Mouse (Mus musculus) midbrain, postnatal 0 days (tissue): ENCODE measurements around the gene Cpne2. TPM values are rescaled to one million over a fixed set of nuclear protein-coding genes. Genes with fewer than 3 reads are reported as not detected.
A peak's percentile ranks its signal among the peaks of the same experiment; 100 is the strongest.

ENCODE experiments used
- ATAC-seq: fragments of 200-750 bp; cut with Nextera tagmentation; 2 replicates; pipeline ENCODE4 v1.8.0; 2017; ENCODE audit warnings: moderate number of reproducible peaks, mild to moderate bottlenecking, moderate TSS enrichment, moderate library complexity; ENCODE audit not compliant: low FRiP score
- DNase-seq: peaks from one replicate; pipeline ENCODE4 v3.0.0-alpha.2; 2015; ENCODE audit warnings: low spot score
- H3K27ac ChIP-seq: fragments of 300-500 bp; sonication (generic); 2 replicates; pipeline ENCODE4 v1.5.1; 2014; ENCODE audit warnings: low read depth, mild to moderate bottlenecking, low read length, mixed read lengths
- H3K27me3 ChIP-seq: fragments of 300-500 bp; sonication (generic); 2 replicates; pipeline ENCODE4 v1.6.1; 2014; ENCODE audit warnings: low read length, control low read depth, mixed read lengths; ENCODE audit not compliant: insufficient read depth
- H3K36me3 ChIP-seq: fragments of 300-500 bp; sonication (generic); 2 replicates; pipeline ENCODE4 v1.6.1; 2014; ENCODE audit warnings: low read length, control low read depth, mixed read lengths; ENCODE audit not compliant: insufficient read depth
- H3K4me1 ChIP-seq: fragments of 300-500 bp; sonication (generic); 2 replicates; pipeline ENCODE4 v1.6.1; 2014; ENCODE audit warnings: mild to moderate bottlenecking, control low read depth, antibody characterized with exemption, low read length, mixed read lengths; ENCODE audit not compliant: insufficient read depth
- H3K4me2 ChIP-seq: fragments of 300-500 bp; sonication (generic); 2 replicates; pipeline ENCODE4 v1.6.1; 2014; ENCODE audit warnings: low read depth, mild to moderate bottlenecking, low read length, mixed read lengths; ENCODE audit not compliant: poor library complexity, severe bottlenecking
- H3K4me3 ChIP-seq: fragments of 300-500 bp; sonication (generic); 2 replicates; pipeline ENCODE4 v1.5.1; 2014; ENCODE audit warnings: low read depth, mild to moderate bottlenecking, low read length, moderate library complexity
- H3K9ac ChIP-seq: fragments of 300-500 bp; sonication (generic); replicated peaks from 2 replicates; pipeline ENCODE4 v1.6.1; 2014; ENCODE audit warnings: mild to moderate bottlenecking, low read length, moderate library complexity, mixed read lengths; ENCODE audit not compliant: poor library complexity, severe bottlenecking
- H3K9me3 ChIP-seq: fragments of 300-500 bp; sonication (generic); 2 replicates; pipeline ENCODE4 v1.6.1; 2016; ENCODE audit warnings: low read length, control low read depth
- CTCF ChIP-seq: IDR thresholded peaks from 2 replicates; pipeline ENCODE4 v1.5.1; 2016; ENCODE audit warnings: antibody characterized with exemption, mild to moderate bottlenecking
- WGBS: fragments of 180-500 bp; shearing (Covaris S2); extraction: QIAGEN DNeasy Blood & Tissue Kit; methylation state at CpG from one replicate; pipeline ENCODE4 v1.1.7; 2014; 5-methylcytosine and 5-hydroxymethylcytosine counted together
- polyA plus RNA-seq: library from polyadenylated mRNA; unstranded; fragments of >200 nt; fragmentation: Nextera tagmentation; extraction: Ambion mirVana; gene quantifications from 2 replicates; pipeline ENCODE4 v1.2.1, GENCODE M21; 2015
- total RNA-seq: library from RNA; depleted of rRNA; stranded (reverse); fragments of >200 nt; gene quantifications from 2 replicates; pipeline ENCODE4 v1.2.3, GENCODE M21; 2014

Gene Cpne2
- total and polyA plus RNA-seq, 2 experiments from 2014 or later = 43.3 to 46.3 TPM

DNA sequence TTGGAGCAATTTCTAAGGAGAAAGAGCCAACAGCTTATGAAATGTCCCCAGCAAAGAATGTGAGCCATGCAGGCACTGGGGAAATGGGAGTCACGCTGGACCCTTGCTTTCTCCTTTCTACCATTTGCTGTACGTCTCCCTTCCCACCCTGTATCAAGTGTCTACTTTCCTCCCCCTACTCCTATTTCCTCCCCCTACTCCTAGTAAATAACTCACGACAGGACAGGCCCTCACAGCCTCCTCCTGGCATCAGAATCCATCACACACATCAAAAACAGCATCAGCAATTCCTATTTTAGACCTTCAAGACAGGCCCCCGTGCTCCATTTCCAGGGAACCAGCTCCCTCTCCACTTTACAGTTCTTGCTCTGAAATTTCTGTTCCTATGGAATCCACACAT, 58.9 kb downstream of the Cpne2 start:
- Histone ChIP-seq H3K9ac (no peak overlapping the region), H3K4me3 (no peak overlapping the region), H3K9me3 (no peaks in the 10 kb centered on the region), H3K36me3 (peaks cover 21% of the 10 kb centered on the region), H3K27me3 (no peaks in the 10 kb centered on the region), H3K27ac (no peak overlapping the region), H3K4me1 (no peaks in the 10 kb centered on the region), H3K4me2 (no peak overlapping the region)
- ATAC-seq = no peak
- DNase-seq = no peak
- WGBS = 83% methylated on average over 4 of the region's 4 CpGs
- no peak for TF ChIP-seq CTCF

DNA sequence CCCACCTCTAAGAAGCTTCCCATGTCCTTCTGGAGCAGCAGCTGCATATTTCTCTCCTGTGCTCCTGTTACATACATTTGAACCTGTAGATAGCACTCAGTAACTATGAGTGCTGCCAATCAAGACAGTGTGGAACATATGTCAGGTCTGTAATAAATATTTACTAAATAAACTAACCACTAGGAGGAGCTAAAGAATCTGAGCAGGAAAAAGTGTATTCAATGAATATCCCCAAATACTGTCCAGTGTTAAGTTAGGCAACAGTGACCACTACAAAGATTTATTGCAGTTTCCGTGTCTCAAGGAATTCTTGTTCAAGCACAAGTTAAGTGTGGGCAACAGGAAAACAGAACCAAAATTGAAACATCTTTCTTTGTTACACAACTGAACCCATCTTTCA, 61.4 kb downstream of the Cpne2 start:
- no peak for ATAC-seq
- Histone ChIP-seq H3K4me3 (no peak overlapping the region), H3K9me3 (no peaks in the 10 kb centered on the region), H3K27ac (no peak overlapping the region), H3K36me3 (0 out of 2 replicates have a peak, but pooled peaks cover under 1% of the 10 kb centered on the region), H3K9ac (no peak overlapping the region), H3K27me3 (no peaks in the 10 kb centered on the region), H3K4me2 (no peak overlapping the region), H3K4me1 (no peaks in the 10 kb centered on the region)
- peak; percentile 69 for TF ChIP-seq CTCF
- WGBS = 71% methylated on average over 1 of the region's 1 CpGs
- no peak for DNase-seq

DNA sequence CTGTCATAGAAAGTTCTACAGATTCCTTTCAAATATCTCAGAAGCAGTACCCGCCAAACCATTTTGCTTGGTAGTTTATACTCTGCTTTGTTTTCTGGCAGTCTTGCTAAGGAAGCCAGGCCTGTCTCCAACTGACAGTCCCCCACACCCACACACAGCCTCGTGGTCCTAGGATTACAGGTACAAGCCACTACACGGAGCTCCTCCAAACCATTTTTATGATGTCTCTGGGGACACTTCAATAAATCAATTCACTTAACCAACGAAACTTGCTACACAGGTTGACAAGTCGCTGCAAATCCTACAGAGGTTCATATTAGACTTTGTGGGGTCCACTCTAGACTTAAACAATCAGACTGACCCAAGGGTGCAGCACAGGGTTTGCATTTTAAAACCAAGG, 67.7 kb downstream of the Cpne2 start:
- H3K9me3 ChIP-seq = no peaks in the 10 kb centered on the region
- H3K4me1 ChIP-seq = peaks cover 11% of the 10 kb centered on the region
- H3K27me3 ChIP-seq = no peaks in the 10 kb centered on the region
- peak overlapping the region; percentile 71 for H3K4me3 ChIP-seq
- DNase-seq = no peak
- H3K27ac ChIP-seq = peak overlapping the region; percentile 93
- no peak for TF ChIP-seq CTCF
- no peaks in the 10 kb centered on the region for H3K36me3 ChIP-seq
- H3K4me2 ChIP-seq = peak overlapping the region; percentile 89
- ATAC-seq = no peak
- peak overlapping the region; percentile 87 for H3K9ac ChIP-seq
- 22% methylated on average over 5 of the region's 5 CpGs for WGBS

DNA sequence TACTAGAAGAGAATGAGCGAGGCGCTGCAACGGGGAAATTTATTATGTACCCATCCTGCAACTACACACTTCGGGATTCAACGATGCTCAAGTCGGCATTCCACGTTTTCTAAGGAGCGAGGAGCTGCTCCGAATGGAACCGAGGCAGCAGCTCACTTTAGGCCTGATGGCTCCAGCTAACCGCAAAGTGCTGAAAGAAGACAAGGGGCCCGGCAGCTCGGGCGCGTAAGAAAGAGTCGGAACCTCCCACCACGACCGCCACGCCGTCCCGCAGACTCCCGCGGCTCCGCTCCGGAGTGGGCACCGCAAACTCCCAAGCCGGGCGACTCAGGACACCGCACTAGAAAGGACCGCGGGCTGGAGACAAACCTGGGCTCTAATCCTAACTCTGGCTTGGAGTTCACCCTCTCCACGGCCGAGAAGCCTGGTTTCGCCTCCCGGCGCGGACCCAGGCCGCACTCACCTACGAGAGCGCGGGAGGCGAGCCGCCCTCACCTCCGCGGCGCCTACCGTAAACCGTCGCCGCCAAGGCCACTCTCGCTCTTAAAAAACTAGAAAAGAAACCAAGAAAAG, 68.3 kb downstream of the Cpne2 start:
- DNase-seq (no peak), ATAC-seq (peak; percentile 10; the same call in 1 of the 2 replicates)
- no peak for TF ChIP-seq CTCF
- peak overlapping the region; percentile 93 for H3K27ac ChIP-seq
- H3K9me3 ChIP-seq = no peaks in the 10 kb centered on the region
- H3K4me1 ChIP-seq = peaks cover 11% of the 10 kb centered on the region
- H3K4me3 ChIP-seq = peak overlapping the region; percentile 71
- H3K9ac ChIP-seq = peak overlapping the region; percentile 87
- WGBS = under 1% methylated on average over 51 of the region's 51 CpGs
- H3K36me3 ChIP-seq = no peaks in the 10 kb centered on the region
- peak overlapping the region; percentile 89 for H3K4me2 ChIP-seq
- H3K27me3 ChIP-seq = no peaks in the 10 kb centered on the region

DNA sequence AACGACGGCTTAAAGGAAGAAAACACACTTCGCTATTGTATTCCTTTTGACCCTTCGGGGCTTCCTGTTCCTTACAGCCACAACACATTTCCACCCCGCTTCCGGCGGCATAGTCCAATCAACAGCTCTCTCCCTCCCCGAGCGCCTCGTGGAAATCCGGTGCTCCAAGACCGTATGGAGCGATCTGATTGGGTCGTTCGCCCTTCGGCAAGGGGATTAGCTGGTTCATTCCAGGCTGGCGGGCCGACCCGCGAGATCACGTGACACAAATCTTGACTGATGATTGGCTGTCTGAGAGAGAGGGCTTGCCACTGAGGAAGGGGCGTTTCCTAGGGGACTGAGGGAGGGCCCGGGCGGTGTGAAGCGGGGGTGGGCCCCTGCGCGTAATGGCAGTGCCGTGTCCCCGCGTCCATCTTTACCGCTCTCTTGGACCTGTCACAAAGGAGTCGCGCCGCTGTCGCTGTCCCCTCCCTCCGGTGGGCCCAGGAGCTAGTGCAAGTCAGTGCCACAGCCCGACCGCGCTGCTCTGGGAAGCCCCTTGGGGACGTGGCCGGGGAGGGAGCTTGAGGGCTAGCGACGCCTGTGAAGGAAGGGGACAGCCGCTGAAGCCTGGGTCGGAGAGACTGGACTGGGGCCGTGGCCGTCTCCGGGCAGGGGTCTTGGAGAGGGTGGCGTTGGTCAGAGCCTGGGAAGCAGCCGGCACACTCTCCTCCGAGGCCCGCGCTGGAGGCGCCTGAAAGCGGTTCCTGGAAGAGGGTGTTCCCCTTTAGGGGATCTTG, 69.0 kb downstream of the Cpne2 start, which contains the start of the genes Rspry1 and Fam192a:
TSS of gene Rspry1 (plus strand) at position 331 of the 779 bp plus-strand sequence.
TSS of gene Fam192a (minus strand) at position 391 of the 779 bp plus-strand sequence.
- 0 out of 2 replicates have a peak, but pooled peaks have one; percentile 8 for TF ChIP-seq CTCF
- Histone ChIP-seq H3K4me2 (peak within 1 kb of the TSS; percentile 89), H3K9ac (peak within 1 kb of the TSS; percentile 98), H3K27ac (peak within 1 kb of the TSS; percentile 95), H3K27me3 (no peaks in the 10 kb centered on the region), H3K9me3 (no peaks in the 10 kb centered on the region), H3K4me1 (peaks cover 11% of the 10 kb centered on the region), H3K36me3 (no peaks in the 10 kb centered on the region), H3K4me3 (peak within 1 kb of the TSS; percentile 71)
- WGBS = 1% methylated on average over 55 of the region's 55 CpGs
- peak; percentile 99 for ATAC-seq
- peak; percentile 100 for DNase-seq
